Mouse (Mus musculus) stomach, embryonic 16.5 days (tissue): ENCODE data around the gene Gadl1. TPM values are rescaled to one million over a fixed set of nuclear protein-coding genes. Genes with fewer than 3 reads are reported as not detected.
"Not testable (repeated sequence)": the region's sequence is repeated elsewhere in the genome, so short reads cannot be mapped to it uniquely, and the experiment has no call there.

Source experiments
- ATAC-seq: fragments of 200-750 bp; cut with Nextera tagmentation; 2 replicates; pipeline ENCODE4 v1.8.0; 2017; ENCODE audit warnings: moderate number of reproducible peaks, moderate TSS enrichment; ENCODE audit not compliant: insufficient read depth, low FRiP score
- H3K27ac ChIP-seq: fragments of 300-500 bp; sonication (generic); 2 replicates; pipeline ENCODE4 v1.5.1; 2014; ENCODE audit warnings: low read length
- H3K27me3 ChIP-seq: fragments of 300-500 bp; sonication (generic); 2 replicates; pipeline ENCODE4 v1.6.1; 2014; ENCODE audit warnings: low read length, control low read depth, mixed read lengths; ENCODE audit not compliant: control insufficient read depth, insufficient read depth
- H3K36me3 ChIP-seq: fragments of 300-500 bp; sonication (generic); 2 replicates; pipeline ENCODE4 v1.6.1; 2014; ENCODE audit warnings: low read length; ENCODE audit not compliant: control insufficient read depth, insufficient read depth
- H3K4me1 ChIP-seq: fragments of 300-500 bp; sonication (generic); 2 replicates; pipeline ENCODE4 v1.6.1; 2014; ENCODE audit warnings: low read length, control low read depth, mixed read lengths; ENCODE audit not compliant: control insufficient read depth, insufficient read depth
- H3K4me2 ChIP-seq: fragments of 300-500 bp; sonication (generic); 2 replicates; pipeline ENCODE4 v1.6.1; 2014; ENCODE audit warnings: low read depth, low read length, mixed read lengths
- H3K4me3 ChIP-seq: fragments of 300-500 bp; sonication (generic); replicated peaks from 2 replicates; pipeline ENCODE4 v1.5.1; 2014; ENCODE audit warnings: mild to moderate bottlenecking, low read length
- H3K9ac ChIP-seq: fragments of 300-500 bp; sonication (generic); 2 replicates; pipeline ENCODE4 v1.6.1; 2014; ENCODE audit warnings: low read length
- H3K9me3 ChIP-seq: fragments of 300-500 bp; sonication (generic); replicated peaks from 2 replicates; pipeline ENCODE4 v1.6.1; 2016; ENCODE audit warnings: low read length, control low read depth; ENCODE audit not compliant: control insufficient read depth
- WGBS: fragments of 180-500 bp; shearing (Covaris S2); extraction: QIAGEN DNeasy Blood & Tissue Kit; methylation state at CpG from one replicate; pipeline ENCODE4 v1.1.7; 2014; 5-methylcytosine and 5-hydroxymethylcytosine counted together
- polyA plus RNA-seq: library from polyadenylated mRNA; unstranded; fragments of >200 nt; fragmentation: Nextera tagmentation; extraction: Ambion mirVana; gene quantifications from 2 replicates; pipeline ENCODE4 v1.2.1, GENCODE M21; 2015

Gene Gadl1
- polyA plus RNA-seq, 1 experiment from 2014 or later: 0.71 TPM

DNA sequence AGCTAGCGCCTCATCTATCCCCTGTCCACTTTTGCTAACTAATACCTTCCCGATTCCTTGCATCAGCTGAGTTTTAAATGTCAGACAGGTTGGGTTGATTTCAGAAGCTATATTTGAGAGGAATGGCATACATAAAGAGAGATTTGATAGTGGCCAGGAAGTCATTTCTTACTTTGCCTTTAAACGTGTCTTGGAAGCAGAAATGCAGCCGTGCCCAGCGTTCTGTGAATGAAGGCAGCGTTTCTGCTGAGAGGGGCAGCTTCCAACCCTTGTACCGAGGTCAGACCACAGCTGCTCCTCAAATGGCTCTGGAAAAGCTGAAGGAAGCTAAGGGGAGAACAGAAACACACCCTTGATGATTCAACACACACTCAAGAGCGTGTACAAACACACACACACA lies 144.7 kb downstream of the Gadl1 start:
- WGBS: 56% methylated on average over 8 of the region's 8 CpGs
- H3K36me3 ChIP-seq: no peaks in the 10 kb centered on the region
- no peak overlapping the region for H3K4me2 ChIP-seq

DNA sequence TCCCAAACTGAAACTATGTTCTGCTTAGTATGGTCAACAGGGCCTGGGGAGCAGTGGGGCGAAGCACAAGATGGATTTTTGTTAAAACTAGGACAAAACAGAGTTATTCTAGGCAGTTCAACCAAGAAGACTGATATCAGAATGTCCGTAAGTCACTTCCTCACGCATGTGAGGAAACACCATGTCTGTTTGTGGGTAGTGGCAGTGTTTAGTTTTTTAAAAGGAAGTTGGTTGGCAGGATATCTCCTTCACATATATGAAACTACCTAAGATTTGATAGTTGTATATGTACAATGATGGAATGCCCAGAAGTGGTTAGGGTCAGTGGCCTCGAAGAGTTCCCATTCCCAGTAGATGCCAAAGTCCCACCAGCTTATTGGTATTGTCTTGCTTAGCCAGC lies 149.2 kb downstream of the Gadl1 start:
- Histone ChIP-seq H3K27me3 (no peaks in the 10 kb centered on the region), H3K4me2 (no peak overlapping the region), H3K4me1 (no peaks in the 10 kb centered on the region), H3K27ac (no peak overlapping the region), H3K4me3 (no peak overlapping the region), H3K9me3 (no peaks in the 10 kb centered on the region), H3K9ac (no peak overlapping the region), H3K36me3 (no peaks in the 10 kb centered on the region)
- no peak for ATAC-seq
- 88% methylated on average over 4 of the region's 4 CpGs for WGBS

More for the DNA sequence above, 144.7 kb downstream of the Gadl1 start:
- ATAC-seq: no peak
- Histone ChIP-seq H3K27ac (no peak overlapping the region), H3K27me3 (no peaks in the 10 kb centered on the region), H3K9me3 (no peaks in the 10 kb centered on the region), H3K4me3 (no peak overlapping the region), H3K9ac (no peak overlapping the region), H3K4me1 (no peaks in the 10 kb centered on the region)

GRCm38 (mm10) chr9:116059156-116059555 lies 149.9 kb downstream of the Gadl1 start:
- ATAC-seq: no peak
- 46% methylated on average over 4 of the region's 4 CpGs for WGBS
- H3K27me3 ChIP-seq: no peaks in the 10 kb centered on the region
- no peak overlapping the region for H3K27ac ChIP-seq
- no peaks in the 10 kb centered on the region for H3K36me3 ChIP-seq
- no peak overlapping the region for H3K4me3 ChIP-seq
- no peaks in the 10 kb centered on the region for H3K9me3 ChIP-seq
- no peak overlapping the region for H3K9ac ChIP-seq
- H3K4me1 ChIP-seq: no peaks in the 10 kb centered on the region
- H3K4me2 ChIP-seq: no peak overlapping the region

DNA sequence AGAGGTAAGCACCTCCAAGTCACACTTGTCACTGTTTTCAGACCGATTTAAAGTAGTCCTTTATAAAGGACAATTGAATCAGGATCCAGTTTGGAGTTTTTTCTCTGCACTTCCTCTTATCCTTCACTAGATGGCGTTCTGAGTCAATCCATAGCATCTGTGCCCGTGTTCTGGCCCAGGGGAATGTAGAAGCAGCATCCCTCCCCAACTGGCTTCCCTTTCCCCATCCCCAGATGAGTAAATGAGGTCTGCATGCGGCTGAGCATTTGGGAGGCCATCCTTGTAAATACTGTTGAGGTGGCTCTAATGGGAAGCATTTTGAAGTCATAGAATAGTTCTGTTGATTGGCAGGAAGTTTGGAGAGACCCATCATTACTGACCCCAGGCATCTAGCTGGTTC lies 151.4 kb downstream of the Gadl1 start:
- Histone ChIP-seq H3K9me3 (no peaks in the 10 kb centered on the region), H3K27ac (no peak overlapping the region), H3K4me1 (no peaks in the 10 kb centered on the region), H3K4me2 (no peak overlapping the region), H3K4me3 (no peak overlapping the region), H3K36me3 (no peaks in the 10 kb centered on the region), H3K27me3 (no peaks in the 10 kb centered on the region), H3K9ac (no peak overlapping the region)
- WGBS: 11% methylated on average over 4 of the region's 4 CpGs
- no peak for ATAC-seq

GRCm38 (mm10) chr9:116064774-116065173 lies 155.5 kb downstream of the Gadl1 start:
- Histone ChIP-seq H3K4me3 (no peak overlapping the region), H3K9ac (no peak overlapping the region), H3K4me1 (no peaks in the 10 kb centered on the region), H3K4me2 (no peak overlapping the region), H3K27me3 (no peaks in the 10 kb centered on the region), H3K27ac (no peak overlapping the region), H3K36me3 (no peaks in the 10 kb centered on the region), H3K9me3 (no peaks in the 10 kb centered on the region)
- 80% methylated on average over 17 of the region's 17 CpGs for WGBS
- ATAC-seq: no peak

- not testable (repeated sequence) for H3K4me3 ChIP-seq, H3K4me1 ChIP-seq, H3K9ac ChIP-seq, H3K27me3 ChIP-seq, H3K27ac ChIP-seq, H3K9me3 ChIP-seq, H3K36me3 ChIP-seq, H3K4me2 ChIP-seq, ATAC-seq
- 92% methylated on average over 1 of the region's 1 CpGs for WGBS
These were observed 162.3 kb downstream of the Gadl1 start for GRCm38 (mm10) chr9:116071561-116071960.

DNA sequence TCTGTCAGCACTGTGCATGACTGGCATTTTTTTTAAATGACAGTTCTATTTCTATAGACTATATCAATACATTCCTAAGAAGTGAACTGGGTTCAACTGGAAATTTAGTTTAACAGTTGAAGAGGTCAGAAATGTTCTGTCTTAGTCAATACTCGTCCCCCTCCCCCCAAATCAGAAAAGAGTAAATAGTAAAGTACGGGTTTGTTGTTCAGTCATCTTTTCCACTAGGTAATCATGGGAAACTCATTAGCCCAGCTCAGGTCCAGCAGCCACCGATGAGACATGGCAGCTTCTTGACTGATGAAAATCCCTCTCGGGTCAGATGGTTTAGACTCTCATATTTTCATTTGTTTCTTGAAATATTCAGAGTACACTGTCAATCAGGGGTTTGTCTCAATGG lies 166.9 kb downstream of the Gadl1 start:
- no peaks in the 10 kb centered on the region for H3K9me3 ChIP-seq
- no peak overlapping the region for H3K4me3 ChIP-seq
- no peaks in the 10 kb centered on the region for H3K27me3 ChIP-seq
- H3K27ac ChIP-seq: no peak overlapping the region
- no peaks in the 10 kb centered on the region for H3K4me1 ChIP-seq
- H3K9ac ChIP-seq: no peak overlapping the region
- no peak overlapping the region for H3K4me2 ChIP-seq
- H3K36me3 ChIP-seq: no peaks in the 10 kb centered on the region
- no peak for ATAC-seq
- 61% methylated on average over 4 of the region's 4 CpGs for WGBS

DNA sequence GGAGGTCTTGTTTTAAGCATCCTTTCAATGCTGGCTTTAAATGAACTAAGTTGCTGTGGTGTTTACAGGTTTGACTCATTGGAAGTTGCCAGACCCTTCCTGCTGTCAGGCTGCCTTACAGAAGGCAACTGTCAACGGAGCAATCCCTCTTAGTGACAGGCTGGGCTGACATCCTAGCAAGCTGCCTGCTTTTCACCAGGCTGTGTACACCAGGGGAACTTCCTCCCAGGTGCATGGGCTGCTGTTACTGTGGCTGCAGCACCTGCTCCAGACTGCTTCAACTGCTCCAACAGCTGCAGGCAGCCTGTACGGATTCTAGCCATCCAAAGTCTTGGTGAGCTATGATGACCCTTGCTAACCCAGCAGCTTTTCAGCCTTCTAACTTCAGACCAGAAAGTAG lies 167.7 kb downstream of the Gadl1 start:
- H3K36me3 ChIP-seq: no peaks in the 10 kb centered on the region
- H3K4me3 ChIP-seq: no peak overlapping the region
- H3K27ac ChIP-seq: no peak overlapping the region
- no peak overlapping the region for H3K9ac ChIP-seq
- H3K9me3 ChIP-seq: no peaks in the 10 kb centered on the region
- H3K4me1 ChIP-seq: no peaks in the 10 kb centered on the region
- H3K27me3 ChIP-seq: no peaks in the 10 kb centered on the region
- no peak for ATAC-seq
- WGBS: 77% methylated on average over 2 of the region's 2 CpGs
- H3K4me2 ChIP-seq: no peak overlapping the region

DNA sequence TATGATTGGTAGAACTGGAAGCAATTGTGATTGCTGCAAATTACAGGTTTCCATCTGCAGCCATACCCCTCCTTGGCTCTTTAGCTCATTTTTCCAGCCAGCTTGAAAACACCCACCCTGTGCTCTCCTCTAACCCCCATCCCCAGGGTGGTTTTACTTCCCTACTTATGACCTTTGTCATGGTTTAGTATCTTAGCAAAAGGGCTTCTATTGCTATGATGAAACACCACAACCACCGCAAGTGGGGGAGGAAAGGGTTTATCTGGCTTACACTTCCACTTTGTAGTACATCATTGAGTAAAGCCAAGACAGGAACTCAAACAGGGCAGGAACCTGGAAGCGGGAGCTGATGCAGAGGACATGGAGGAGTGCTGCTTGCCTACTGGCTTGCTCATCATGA lies 168.2 kb downstream of the Gadl1 start:
- Histone ChIP-seq H3K9ac (no peak overlapping the region), H3K4me3 (no peak overlapping the region), H3K27me3 (no peaks in the 10 kb centered on the region), H3K4me2 (no peak overlapping the region), H3K4me1 (no peaks in the 10 kb centered on the region), H3K27ac (no peak overlapping the region), H3K36me3 (no peaks in the 10 kb centered on the region), H3K9me3 (no peaks in the 10 kb centered on the region)
- ATAC-seq: no peak
- 79% methylated on average over 2 of the region's 2 CpGs for WGBS

GRCm38 (mm10) chr9:116081781-116082180 lies 172.5 kb downstream of the Gadl1 start:
- no peaks in the 10 kb centered on the region for H3K27me3 ChIP-seq

More at GRCm38 (mm10) chr9:116081781-116082180, 172.5 kb downstream of the Gadl1 start:
- Histone ChIP-seq H3K4me3 (no peak overlapping the region), H3K4me2 (no peak overlapping the region), H3K36me3 (no peaks in the 10 kb centered on the region), H3K4me1 (no peaks in the 10 kb centered on the region), H3K9ac (no peak overlapping the region), H3K27ac (no peak overlapping the region), H3K9me3 (no peaks in the 10 kb centered on the region)
- ATAC-seq: no peak
- WGBS: 82% methylated on average over 4 of the region's 4 CpGs
